Mouse (Mus musculus): ENCODE results near the gene Mfap3l.

DNA sequence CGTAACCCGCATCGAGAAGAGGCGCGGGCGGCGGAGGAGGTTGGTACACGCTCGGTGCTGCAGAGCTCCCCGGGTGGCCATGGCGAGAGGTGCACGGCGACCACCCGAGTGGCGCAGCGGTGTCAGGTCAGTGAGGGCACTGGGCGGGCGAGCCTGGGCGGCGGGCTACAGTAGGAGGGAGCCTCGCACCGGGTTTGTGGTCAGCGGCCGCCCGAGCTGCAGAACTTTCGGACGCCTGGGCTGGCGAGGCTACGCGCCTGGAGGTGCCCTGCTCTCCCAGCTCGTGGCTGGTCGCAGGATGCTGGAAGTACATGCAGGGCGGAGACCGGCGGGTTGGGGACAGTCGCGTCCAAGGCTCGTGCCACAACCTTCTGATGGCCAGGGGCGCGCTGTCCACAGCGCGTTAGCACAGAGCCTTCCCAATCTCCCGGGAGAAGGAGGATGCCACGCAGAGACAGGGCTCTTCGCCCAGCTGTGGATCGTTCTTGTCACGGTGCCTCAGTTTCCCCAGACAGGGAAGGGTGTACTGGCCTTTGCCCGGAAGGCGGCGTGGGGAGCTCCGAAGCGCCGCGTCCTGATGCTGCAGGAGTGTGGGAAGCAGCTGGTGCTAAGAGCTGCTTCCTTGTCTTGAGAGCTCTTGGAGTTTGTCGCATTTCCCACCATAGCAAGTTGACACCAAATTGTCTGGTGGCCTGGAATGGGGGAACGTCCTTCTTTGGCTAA, 467 bp downstream of the Mfap3l start:
- TF ChIP-seq CTCF (conservative IDR thresholded peaks at IDR 0.05; ENCODE audit: low read length) (no peak), POU5F1 (IDR thresholded peaks at IDR 0.05; ENCODE audit: borderline replicate concordance, low read length) (no peak)
